Mouse (Mus musculus) frontal cortex, adult 2 months (tissue): ENCODE data around the gene Mfsd14b. TPM values are rescaled to one million over a fixed set of nuclear protein-coding genes. Genes with fewer than 3 reads are reported as not detected.
A peak's percentile ranks its signal among the peaks of the same experiment; 100 is the strongest.

Experiments used
- DNase-seq, 2 experiments: peaks; one replicate each; pipeline ENCODE4 v3.0.0; 2022; ENCODE audit warnings: low spot score in 1 of 2; ENCODE audit errors: extremely low spot score in 1 of 2
- polyA plus RNA-seq: library from polyadenylated mRNA; depleted of rRNA; stranded (reverse); fragments of >200 nt; gene quantifications from 2 replicates; pipeline ENCODE4 v1.2.3, GENCODE M21; 2012; rRNA removed

The Mfsd14b gene
- 28.6 and 31.4 TPM in 2 replicates for polyA plus RNA-seq

- peak; percentile 88 to 95 for DNase-seq
Observed at GRCm38 (mm10) chr13:65112459-65113110, at the start of gene Mfsd14b. Mfsd14b (minus strand) TSS chr13:65112975.

- no peak for DNase-seq
Observed at GRCm38 (mm10) chr13:65149940-65150339, 37.2 kb upstream of the Mfsd14b start, which contains the start of gene Olfr466. Olfr466 (plus strand) TSS chr13:65150240.

- DNase-seq: no peak
Observed at GRCm38 (mm10) chr13:65137789-65138188, 25.0 kb upstream of the Mfsd14b start, which contains the start of gene Olfr465-ps1. Olfr465-ps1 (plus strand) TSS chr13:65138089.

- no peak for DNase-seq
Observed at GRCm38 (mm10) chr13:65127063-65127847, 14.5 kb upstream of the Mfsd14b start.

- DNase-seq: no peak
Observed at GRCm38 (mm10) chr13:65122111-65122510, 9.3 kb upstream of the Mfsd14b start.

- DNase-seq: no peak
Observed at GRCm38 (mm10) chr13:65120984-65121383, 8.2 kb upstream of the Mfsd14b start.

GRCm38 (mm10) chr13:65113239-65113638, 464 bp upstream of the Mfsd14b start:
- DNase-seq: no peak

GRCm38 (mm10) chr13:65111961-65112360, 814 bp downstream of the Mfsd14b start:
- no peak for DNase-seq

GRCm38 (mm10) chr13:65101232-65101631, 11.5 kb downstream of the Mfsd14b start:
- no peak for DNase-seq

- DNase-seq: no peak
Observed at GRCm38 (mm10) chr13:65100678-65101077, 12.1 kb downstream of the Mfsd14b start.

- DNase-seq: no peak
Observed at GRCm38 (mm10) chr13:65097018-65097417, 15.8 kb downstream of the Mfsd14b start.

GRCm38 (mm10) chr13:65095923-65096322, 16.9 kb downstream of the Mfsd14b start:
- no peak for DNase-seq

GRCm38 (mm10) chr13:65069969-65070368, 42.8 kb downstream of the Mfsd14b start:
- DNase-seq: no peak

- no peak for DNase-seq
Observed at GRCm38 (mm10) chr13:65052660-65053059, 60.1 kb downstream of the Mfsd14b start, which contains the start of gene Prss47. Prss47 (minus strand) TSS chr13:65052760.

- peak in 1 of 2 experiments; percentile 2 for DNase-seq
Observed at GRCm38 (mm10) chr13:65035057-65035456, 77.7 kb downstream of the Mfsd14b start.

GRCm38 (mm10) chr13:65032758-65033157, 80.0 kb downstream of the Mfsd14b start, which contains the start of gene Spata31d1c:
Spata31d1c (plus strand) TSS chr13:65033058.
- DNase-seq: no peak

Other genes starting within 250 kb of the Mfsd14b start
- gene Cntnap3, start 209.0 kb downstream of the Mfsd14b start, polyA plus RNA-seq: 6.1 and 8.5 TPM in 2 replicates
- not detected in 2 replicates for gene Spata31, start 195.6 kb downstream of the Mfsd14b start, polyA plus RNA-seq
- gene Spata31d1c, start 79.9 kb downstream of the Mfsd14b start, polyA plus RNA-seq: not detected in 2 replicates
- gene Prss47, start 60.2 kb downstream of the Mfsd14b start, polyA plus RNA-seq: not detected in 2 replicates
- gene Olfr465-ps1, start 25.1 kb upstream of the Mfsd14b start, polyA plus RNA-seq: not detected in 2 replicates
- gene Olfr466, start 37.3 kb upstream of the Mfsd14b start, polyA plus RNA-seq: not detected in 2 replicates
- gene Nlrp4f, start 93.0 kb upstream of the Mfsd14b start, polyA plus RNA-seq: 0.06 and 0.28 TPM in 2 replicates
- 0.71 and 0.86 TPM in 2 replicates for gene Gm10775, start 146.6 kb upstream of the Mfsd14b start, polyA plus RNA-seq
- 47.6 and 54.1 TPM in 2 replicates for gene Zfp369, start 165.8 kb upstream of the Mfsd14b start, polyA plus RNA-seq